Mouse (Mus musculus) spleen, postnatal 14 days (tissue): ENCODE measurements around the gene Glmp.
"Not testable (repeated sequence)": the region's sequence is repeated elsewhere in the genome, so short reads cannot be mapped to it uniquely, and the experiment has no call there.

ENCODE experiments used
- DNase-seq, 2 experiments: peaks; one replicate each; pipeline ENCODE4 v3.0.0; 2021 to 2022; ENCODE audit warnings: low spot score in 2 of 2

Gene Glmp

DNA sequence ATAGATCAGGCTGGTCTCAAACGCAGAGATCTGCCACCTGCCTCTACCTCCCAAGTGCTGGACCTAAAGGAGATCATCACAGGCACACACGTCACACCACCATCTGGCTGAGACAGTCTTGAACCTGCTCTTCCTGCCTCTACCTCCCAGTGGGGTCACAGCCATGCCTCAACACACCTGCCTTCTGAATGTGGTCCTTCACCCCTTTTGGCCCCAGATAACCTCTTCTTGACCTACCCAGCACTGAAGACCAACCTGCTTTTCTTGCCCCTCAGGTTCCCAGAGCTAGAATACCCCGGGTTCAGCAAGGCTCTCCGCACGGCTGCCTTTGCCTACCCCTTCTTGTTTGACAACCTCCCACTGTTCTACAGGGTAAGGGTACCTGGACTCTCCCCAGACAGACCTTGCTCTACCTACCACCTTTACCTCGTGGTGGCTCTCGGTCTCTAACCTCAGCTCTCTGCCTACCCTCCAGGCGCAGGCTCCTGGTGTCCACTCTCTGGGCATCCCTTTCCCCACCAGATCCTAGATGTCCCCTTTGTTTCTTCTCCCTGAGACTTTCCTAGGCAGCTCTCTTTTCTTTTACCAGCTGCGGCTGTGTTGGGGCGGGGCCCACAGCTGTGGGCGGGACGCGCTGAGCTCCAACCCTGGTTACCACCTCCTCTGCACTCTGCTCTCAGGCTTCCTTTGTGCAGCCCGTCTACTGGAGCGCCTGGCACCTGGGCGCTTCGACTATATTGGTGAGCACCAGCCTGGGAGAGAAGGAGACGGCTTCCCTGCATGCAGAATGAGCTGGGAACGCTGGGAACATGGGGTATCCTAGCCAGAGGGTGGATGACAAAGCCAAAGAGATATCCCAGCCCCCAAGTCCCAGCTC is 51.2 kb downstream of the Glmp start:
- not testable (repeated sequence) for DNase-seq

DNA sequence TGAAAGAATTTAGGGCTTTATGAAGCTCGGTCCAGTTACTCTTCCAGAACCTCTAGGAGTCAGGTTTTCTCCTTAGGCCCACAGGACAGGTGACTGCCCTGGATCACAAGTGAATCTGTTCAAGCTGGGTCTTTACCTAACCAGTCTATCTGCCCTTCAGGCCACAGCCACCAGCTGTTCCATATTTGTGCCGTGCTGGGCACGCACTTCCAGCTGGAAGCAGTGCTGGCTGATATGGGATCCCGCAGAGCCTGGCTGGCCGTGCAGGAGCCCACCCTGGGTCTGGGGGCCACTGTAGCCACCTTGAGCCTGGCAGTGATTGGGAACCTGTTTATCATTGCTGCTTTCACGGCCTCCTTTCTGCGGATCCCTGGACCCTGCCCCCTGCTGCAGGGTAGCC is 51.8 kb downstream of the Glmp start:
- DNase-seq = not testable (repeated sequence)

DNA sequence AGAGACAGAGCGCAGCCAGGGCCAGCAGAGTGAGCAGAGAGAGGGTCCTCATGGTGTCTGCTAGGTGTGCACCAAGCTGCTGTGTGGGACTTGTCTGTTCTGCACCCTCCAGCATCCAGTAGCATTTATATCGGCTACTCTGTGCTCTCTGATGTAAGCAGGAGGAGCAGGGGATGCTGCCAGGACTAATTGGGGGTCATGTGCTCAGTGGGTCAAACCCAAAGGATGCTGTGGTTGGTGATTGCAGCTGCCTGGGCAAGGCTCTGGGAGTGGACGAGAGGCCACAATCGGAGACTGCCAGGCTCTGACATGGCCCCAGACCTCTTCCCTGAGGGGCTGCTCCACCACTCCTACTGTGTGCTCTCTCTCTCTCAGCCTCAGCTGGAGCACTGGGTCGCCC is 53.8 kb downstream of the Glmp start, which contains the start of gene Bglap2:
TSS of gene Bglap2 (minus strand) at position 101 of the 400 bp plus-strand sequence.
- not testable (repeated sequence) for DNase-seq
